Mouse (Mus musculus) midbrain, embryonic 16.5 days (tissue): ENCODE measurements at regions not wholly inside any gene's neighbourhood (a gene's known extent, or its start where the extent isn't known, plus 50 kb on each side); places are given as distances from the start of the nearest gene placed in this dataset.

ENCODE experiments used
- ATAC-seq: fragments of 200-750 bp; cut with Nextera tagmentation; 2 replicates; pipeline ENCODE4 v1.8.0; 2017; ENCODE audit warnings: moderate TSS enrichment
- H3K27ac ChIP-seq: fragments of 300-500 bp; sonication (generic); 2 replicates; pipeline ENCODE4 v1.5.1; 2014; ENCODE audit warnings: mild to moderate bottlenecking, low read length, mixed read lengths
- H3K27me3 ChIP-seq: fragments of 300-500 bp; sonication (generic); 2 replicates; pipeline ENCODE4 v1.6.1; 2014; ENCODE audit warnings: low read depth, low read length, mixed read lengths; ENCODE audit not compliant: control insufficient read depth, insufficient read depth
- H3K36me3 ChIP-seq: fragments of 300-500 bp; sonication (generic); 2 replicates; pipeline ENCODE4 v1.6.1; 2014; ENCODE audit warnings: mild to moderate bottlenecking, low read length, moderate library complexity, mixed read lengths; ENCODE audit not compliant: control insufficient read depth, insufficient read depth
- H3K4me1 ChIP-seq: fragments of 300-500 bp; sonication (generic); 2 replicates; pipeline ENCODE4 v1.6.1; 2014; ENCODE audit warnings: mild to moderate bottlenecking, low read length, mixed read lengths; ENCODE audit not compliant: control insufficient read depth, insufficient read depth
- H3K4me2 ChIP-seq: fragments of 300-500 bp; sonication (generic); 2 replicates; pipeline ENCODE4 v1.6.1; 2014; ENCODE audit warnings: mild to moderate bottlenecking, low read length, mixed read lengths
- H3K4me3 ChIP-seq: fragments of 300-500 bp; sonication (generic); 2 replicates; pipeline ENCODE4 v1.5.1; 2014; ENCODE audit warnings: low read depth, mild to moderate bottlenecking, low read length, moderate library complexity, mixed read lengths
- H3K9ac ChIP-seq: fragments of 300-500 bp; sonication (generic); 2 replicates; pipeline ENCODE4 v1.6.1; 2014; ENCODE audit warnings: low read depth, low read length, mixed read lengths
- H3K9me3 ChIP-seq: fragments of 300-500 bp; sonication (generic); replicated peaks from 2 replicates; pipeline ENCODE4 v1.6.1; 2014; ENCODE audit warnings: mild to moderate bottlenecking, low read length, mixed read lengths; ENCODE audit not compliant: control insufficient read depth, poor library complexity, severe bottlenecking
- WGBS: fragments of 180-500 bp; shearing (Covaris S2); extraction: QIAGEN DNeasy Blood & Tissue Kit; methylation state at CpG from one replicate; pipeline ENCODE4 v1.1.7; 2014; 5-methylcytosine and 5-hydroxymethylcytosine counted together

GRCm38 (mm10) chr13:107715616-107716015, 328.6 kb upstream of the Smim15 start:
- Histone ChIP-seq H3K9me3 (no peaks in the 10 kb centered on the region), H3K27ac (no peak overlapping the region), H3K4me3 (no peak overlapping the region), H3K4me2 (no peak overlapping the region), H3K9ac (no peak overlapping the region), H3K36me3 (no peaks in the 10 kb centered on the region), H3K4me1 (peaks cover 6% of the 10 kb centered on the region), H3K27me3 (no peaks in the 10 kb centered on the region)
- ATAC-seq: no peak
- WGBS: 96% methylated on average over 4 of the region's 4 CpGs

GRCm38 (mm10) chr13:107714001-107714400, 330.2 kb upstream of the Smim15 start:
- ATAC-seq: no peak

GRCm38 (mm10) chr13:107711341-107711994, 332.8 kb upstream of the Smim15 start:
- Histone ChIP-seq H3K27ac (no peak overlapping the region), H3K4me2 (no peak overlapping the region), H3K4me3 (no peak overlapping the region), H3K36me3 (no peaks in the 10 kb centered on the region), H3K27me3 (no peaks in the 10 kb centered on the region), H3K9me3 (no peaks in the 10 kb centered on the region), H3K4me1 (no peaks in the 10 kb centered on the region), H3K9ac (no peak overlapping the region)
- 87% methylated on average over 4 of the region's 4 CpGs for WGBS
- no peak for ATAC-seq

More at GRCm38 (mm10) chr13:107714001-107714400, 330.2 kb upstream of the Smim15 start:
- no peaks in the 10 kb centered on the region for H3K27me3 ChIP-seq
- H3K4me2 ChIP-seq: no peak overlapping the region
- no peaks in the 10 kb centered on the region; the same call in 1 of the 2 replicates for H3K4me1 ChIP-seq
- H3K36me3 ChIP-seq: no peaks in the 10 kb centered on the region
- no peak overlapping the region for H3K9ac ChIP-seq
- no peak overlapping the region for H3K4me3 ChIP-seq
- no peaks in the 10 kb centered on the region for H3K9me3 ChIP-seq
- WGBS: 79% methylated on average over 1 of the region's 1 CpGs
- H3K27ac ChIP-seq: no peak overlapping the region

DNA sequence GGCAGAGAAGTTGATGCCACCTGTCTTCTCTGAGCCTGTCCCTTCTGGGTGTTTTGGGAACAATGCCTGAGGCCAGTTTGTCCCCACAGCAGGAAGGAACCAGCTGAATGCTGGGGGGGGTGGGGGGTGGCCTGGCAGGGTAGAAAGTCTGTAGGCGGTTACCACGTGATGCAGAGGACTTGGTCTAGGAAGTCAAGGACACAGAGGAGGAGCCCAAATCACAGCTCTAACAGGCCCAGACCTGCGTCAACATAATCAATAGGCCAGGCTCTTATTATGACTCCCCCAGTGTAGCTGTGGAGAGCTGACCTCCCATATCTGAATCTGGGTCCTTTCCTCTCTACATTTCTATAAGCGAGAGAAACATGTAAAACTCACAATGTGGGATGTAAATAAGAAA, 333.9 kb upstream of the Smim15 start:
- H3K4me3 ChIP-seq: no peak overlapping the region
- no peak overlapping the region for H3K4me2 ChIP-seq
- no peaks in the 10 kb centered on the region for H3K4me1 ChIP-seq
- no peak overlapping the region for H3K27ac ChIP-seq
- no peaks in the 10 kb centered on the region for H3K27me3 ChIP-seq
- no peak for ATAC-seq
- WGBS: 87% methylated on average over 4 of the region's 4 CpGs
- H3K36me3 ChIP-seq: no peaks in the 10 kb centered on the region
- no peaks in the 10 kb centered on the region for H3K9me3 ChIP-seq
- no peak overlapping the region for H3K9ac ChIP-seq

DNA sequence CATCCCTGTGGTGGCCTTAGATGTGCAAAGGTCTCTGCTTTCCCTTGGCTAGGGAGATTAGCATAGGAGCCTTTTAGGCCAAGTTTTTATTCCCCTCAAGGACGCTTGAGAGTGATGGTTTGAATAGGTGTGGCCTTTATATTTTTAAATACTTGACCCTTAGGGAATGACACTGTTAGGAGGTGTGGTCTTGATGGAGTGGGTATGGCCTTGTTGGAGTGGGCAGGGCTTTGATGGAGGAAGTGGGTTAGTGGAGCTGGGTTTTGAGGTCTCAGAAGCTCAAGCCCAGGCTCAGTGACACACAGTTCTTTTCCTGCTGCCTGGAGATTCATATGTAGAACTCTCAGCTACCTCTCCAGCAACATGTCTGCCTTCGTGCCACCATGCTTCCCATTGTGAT, 334.4 kb upstream of the Smim15 start:
- no peaks in the 10 kb centered on the region for H3K27me3 ChIP-seq
- 59% methylated on average over 2 of the region's 2 CpGs for WGBS
- H3K4me2 ChIP-seq: no peak overlapping the region
- no peaks in the 10 kb centered on the region for H3K4me1 ChIP-seq
- H3K4me3 ChIP-seq: no peak overlapping the region
- no peaks in the 10 kb centered on the region for H3K36me3 ChIP-seq
- no peak overlapping the region for H3K27ac ChIP-seq
- no peak overlapping the region for H3K9ac ChIP-seq
- ATAC-seq: no peak
- H3K9me3 ChIP-seq: no peaks in the 10 kb centered on the region

- H3K4me2 ChIP-seq: no peak overlapping the region
- no peak for ATAC-seq
- H3K4me3 ChIP-seq: no peak overlapping the region
- no peaks in the 10 kb centered on the region; the same call in 1 of the 2 replicates for H3K27me3 ChIP-seq
- H3K4me1 ChIP-seq: peaks cover 7% of the 10 kb centered on the region
- no peak overlapping the region for H3K9ac ChIP-seq
- WGBS: 63% methylated on average over 7 of the region's 7 CpGs
- no peaks in the 10 kb centered on the region for H3K9me3 ChIP-seq
- H3K36me3 ChIP-seq: no peaks in the 10 kb centered on the region
- no peak overlapping the region for H3K27ac ChIP-seq
Measured at GRCm38 (mm10) chr13:107703736-107704135, 340.5 kb upstream of the Smim15 start.

- H3K27ac ChIP-seq: peak overlapping the region; percentile 47; the same call in 1 of the 2 replicates
- no peaks in the 10 kb centered on the region for H3K36me3 ChIP-seq
- peak; percentile 80 for ATAC-seq
- H3K27me3 ChIP-seq: no peaks in the 10 kb centered on the region; the same call in 1 of the 2 replicates
- H3K4me2 ChIP-seq: no peak overlapping the region
- H3K9ac ChIP-seq: no peak overlapping the region
- H3K9me3 ChIP-seq: no peaks in the 10 kb centered on the region
- no peak overlapping the region for H3K4me3 ChIP-seq
- WGBS: 34% methylated on average over 10 of the region's 10 CpGs
- peaks cover 7% of the 10 kb centered on the region for H3K4me1 ChIP-seq
Measured at GRCm38 (mm10) chr13:107700268-107701139, 343.7 kb upstream of the Smim15 start.

DNA sequence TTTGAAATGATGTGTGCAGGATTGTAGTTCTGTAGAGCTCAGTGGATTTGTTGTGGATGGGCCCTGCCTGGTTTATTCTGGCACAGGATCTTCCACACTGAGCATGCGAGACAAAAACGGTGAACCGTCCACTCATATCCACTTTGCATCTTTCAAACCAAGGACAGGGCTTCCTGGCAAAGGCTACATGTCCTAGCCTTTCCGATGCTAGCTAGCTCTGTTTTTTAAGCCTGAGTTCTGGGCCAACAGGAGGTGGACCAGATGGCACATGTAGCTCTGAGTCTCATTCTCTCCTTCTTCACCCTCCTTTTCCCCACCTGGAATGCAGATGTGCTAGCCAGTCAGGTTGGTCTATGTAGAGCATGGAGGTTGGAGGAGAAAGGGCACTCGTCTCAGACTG, 345.0 kb upstream of the Smim15 start:
- no peaks in the 10 kb centered on the region for H3K9me3 ChIP-seq
- no peak overlapping the region for H3K9ac ChIP-seq
- H3K27me3 ChIP-seq: no peaks in the 10 kb centered on the region
- no peak overlapping the region for H3K27ac ChIP-seq
- H3K4me1 ChIP-seq: peaks cover 7% of the 10 kb centered on the region
- no peaks in the 10 kb centered on the region for H3K36me3 ChIP-seq
- H3K4me2 ChIP-seq: no peak overlapping the region
- WGBS: 90% methylated on average over 5 of the region's 5 CpGs
- ATAC-seq: no peak
- H3K4me3 ChIP-seq: no peak overlapping the region

DNA sequence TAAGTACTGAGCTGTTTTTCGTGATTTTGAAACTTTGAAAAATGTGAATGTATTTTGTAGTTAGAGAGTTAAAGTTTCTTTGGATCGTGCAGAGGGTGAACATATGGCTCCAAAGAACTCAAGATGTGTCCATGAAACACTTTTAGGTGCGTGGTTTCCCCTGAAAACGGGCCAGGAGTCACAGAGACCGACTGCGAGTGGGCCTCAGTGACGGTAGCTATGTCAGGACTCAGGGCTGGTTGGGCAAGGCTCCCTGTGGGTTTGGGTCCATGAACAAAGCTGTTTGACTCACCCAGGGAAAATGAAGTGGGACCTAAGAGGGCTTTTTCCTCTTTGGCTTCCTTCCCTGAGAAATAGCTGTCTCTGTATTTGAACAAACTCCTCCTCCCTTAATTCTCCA, 345.9 kb upstream of the Smim15 start:
- no peak overlapping the region for H3K9ac ChIP-seq
- H3K36me3 ChIP-seq: no peaks in the 10 kb centered on the region
- H3K4me1 ChIP-seq: peaks cover 7% of the 10 kb centered on the region
- ATAC-seq: no peak
- H3K27me3 ChIP-seq: no peaks in the 10 kb centered on the region
- H3K4me3 ChIP-seq: no peak overlapping the region
- no peak overlapping the region for H3K27ac ChIP-seq
- WGBS: 95% methylated on average over 7 of the region's 7 CpGs
- H3K9me3 ChIP-seq: no peaks in the 10 kb centered on the region
- no peak overlapping the region for H3K4me2 ChIP-seq
